Mouse (Mus musculus) stomach, embryonic 16.5 days (tissue): Measurements from ENCODE around the gene Slc6a13. TPM values are rescaled to one million over a fixed set of nuclear protein-coding genes. Genes with fewer than 3 reads are reported as not detected.

Source experiments
- ATAC-seq: fragments of 200-750 bp; cut with Nextera tagmentation; 2 replicates; pipeline ENCODE4 v1.8.0; 2017; ENCODE audit warnings: moderate number of reproducible peaks, moderate TSS enrichment; ENCODE audit not compliant: insufficient read depth, low FRiP score
- H3K27ac ChIP-seq: fragments of 300-500 bp; sonication (generic); 2 replicates; pipeline ENCODE4 v1.5.1; 2014; ENCODE audit warnings: low read length
- H3K27me3 ChIP-seq: fragments of 300-500 bp; sonication (generic); 2 replicates; pipeline ENCODE4 v1.6.1; 2014; ENCODE audit warnings: low read length, control low read depth, mixed read lengths; ENCODE audit not compliant: control insufficient read depth, insufficient read depth
- H3K36me3 ChIP-seq: fragments of 300-500 bp; sonication (generic); 2 replicates; pipeline ENCODE4 v1.6.1; 2014; ENCODE audit warnings: low read length; ENCODE audit not compliant: control insufficient read depth, insufficient read depth
- H3K4me1 ChIP-seq: fragments of 300-500 bp; sonication (generic); 2 replicates; pipeline ENCODE4 v1.6.1; 2014; ENCODE audit warnings: low read length, control low read depth, mixed read lengths; ENCODE audit not compliant: control insufficient read depth, insufficient read depth
- H3K4me2 ChIP-seq: fragments of 300-500 bp; sonication (generic); 2 replicates; pipeline ENCODE4 v1.6.1; 2014; ENCODE audit warnings: low read depth, low read length, mixed read lengths
- H3K4me3 ChIP-seq: fragments of 300-500 bp; sonication (generic); replicated peaks from 2 replicates; pipeline ENCODE4 v1.5.1; 2014; ENCODE audit warnings: mild to moderate bottlenecking, low read length
- H3K9ac ChIP-seq: fragments of 300-500 bp; sonication (generic); 2 replicates; pipeline ENCODE4 v1.6.1; 2014; ENCODE audit warnings: low read length
- H3K9me3 ChIP-seq: fragments of 300-500 bp; sonication (generic); replicated peaks from 2 replicates; pipeline ENCODE4 v1.6.1; 2016; ENCODE audit warnings: low read length, control low read depth; ENCODE audit not compliant: control insufficient read depth
- WGBS: fragments of 180-500 bp; shearing (Covaris S2); extraction: QIAGEN DNeasy Blood & Tissue Kit; methylation state at CpG from one replicate; pipeline ENCODE4 v1.1.7; 2014; 5-methylcytosine and 5-hydroxymethylcytosine counted together
- polyA plus RNA-seq: library from polyadenylated mRNA; unstranded; fragments of >200 nt; fragmentation: Nextera tagmentation; extraction: Ambion mirVana; gene quantifications from 2 replicates; pipeline ENCODE4 v1.2.1, GENCODE M21; 2015

Gene Slc6a13
- polyA plus RNA-seq, 1 experiment from 2014 or later, result 2.9 TPM

DNA sequence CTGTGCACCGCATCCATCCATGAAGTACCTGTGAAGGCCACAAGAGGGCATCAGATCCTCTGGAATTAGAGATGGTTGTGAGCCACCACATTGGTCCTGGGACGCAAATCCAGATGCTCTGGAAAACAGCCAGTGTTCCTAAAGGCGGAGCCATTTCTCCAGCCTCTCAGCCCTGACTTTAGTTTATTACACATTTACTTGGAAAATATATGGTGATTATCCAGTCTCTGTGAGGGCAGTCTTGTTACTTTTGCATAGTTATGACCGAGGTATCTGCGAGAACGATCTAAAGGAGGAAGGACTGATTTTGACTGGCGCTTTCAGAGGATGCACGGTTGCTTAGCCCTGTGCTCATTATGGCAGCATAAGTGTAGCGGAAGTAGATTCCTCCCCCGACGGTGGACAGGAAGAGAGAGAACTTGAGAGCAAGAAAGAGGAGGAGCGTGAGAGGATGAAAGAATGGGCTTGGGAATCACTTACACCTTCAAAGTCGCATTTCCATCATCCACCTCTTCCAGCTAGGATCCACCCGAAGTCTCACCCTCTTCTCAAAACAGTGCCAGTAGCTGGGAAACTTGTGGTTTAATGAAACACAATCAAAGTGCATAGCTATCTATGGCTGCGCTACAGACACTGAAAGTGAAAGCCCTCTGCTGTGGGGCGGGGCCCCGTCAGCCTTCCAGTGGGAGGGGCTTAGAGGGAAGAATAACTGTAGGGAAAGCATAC lies 27.8 kb upstream of the Slc6a13 start:
- H3K4me2 ChIP-seq, result peak overlapping the region; percentile 68
- no peaks in the 10 kb centered on the region for H3K9me3 ChIP-seq
- no peaks in the 10 kb centered on the region for H3K36me3 ChIP-seq
- peak; percentile 86 for ATAC-seq
- peak overlapping the region; percentile 57 for H3K9ac ChIP-seq
- H3K4me1 ChIP-seq, result no peaks in the 10 kb centered on the region
- H3K27ac ChIP-seq, result peak overlapping the region; percentile 67
- WGBS, result 10% methylated on average over 17 of the region's 17 CpGs
- peak overlapping the region; percentile 55 for H3K4me3 ChIP-seq
- H3K27me3 ChIP-seq, result no peaks in the 10 kb centered on the region

DNA sequence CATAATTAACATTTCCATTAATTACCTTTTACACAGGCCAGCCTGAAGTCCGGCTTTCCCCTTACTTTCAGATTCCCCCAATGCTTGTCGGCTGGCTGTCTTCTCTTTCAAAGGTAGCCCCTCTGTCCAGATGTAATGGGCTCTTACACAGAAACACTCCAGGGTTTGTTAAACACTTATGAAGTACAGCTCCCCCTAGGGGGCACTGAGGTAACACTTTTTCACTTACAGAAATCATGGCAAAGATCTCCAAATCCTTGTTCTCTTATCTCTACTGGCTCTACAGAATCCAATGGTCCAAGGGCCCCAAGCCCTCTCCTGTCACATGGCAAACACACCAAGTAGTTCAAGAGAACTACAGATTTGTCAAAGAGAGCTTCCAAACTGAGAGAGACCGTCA lies 25.7 kb upstream of the Slc6a13 start:
- no peaks in the 10 kb centered on the region for H3K9me3 ChIP-seq
- H3K4me1 ChIP-seq, result no peaks in the 10 kb centered on the region
- no peak overlapping the region for H3K27ac ChIP-seq
- no peak overlapping the region for H3K9ac ChIP-seq
- H3K36me3 ChIP-seq, result no peaks in the 10 kb centered on the region
- no peak for ATAC-seq
- H3K27me3 ChIP-seq, result no peaks in the 10 kb centered on the region
- no peak overlapping the region for H3K4me2 ChIP-seq
- H3K4me3 ChIP-seq, result no peak overlapping the region
- 84% methylated on average over 3 of the region's 3 CpGs for WGBS

DNA sequence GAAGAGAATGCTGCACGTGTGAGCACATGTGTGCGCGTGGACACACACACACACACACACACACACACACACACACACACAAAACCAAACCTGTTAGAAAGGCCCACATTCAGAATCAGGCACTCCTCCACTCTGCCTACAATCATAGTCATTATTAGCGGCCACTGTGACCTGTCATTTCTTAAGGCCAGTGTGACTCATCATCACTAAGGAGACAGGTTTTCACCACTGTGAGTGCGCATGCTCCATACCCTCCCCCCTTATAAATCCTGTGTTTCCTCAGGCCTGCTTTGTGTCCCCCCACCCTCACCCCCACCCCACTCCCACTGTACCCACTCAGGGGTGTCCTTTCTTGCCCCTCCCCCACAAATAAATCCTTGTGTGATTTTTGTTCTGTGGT lies 15.9 kb upstream of the Slc6a13 start:
- Histone ChIP-seq H3K9me3 (no peaks in the 10 kb centered on the region), H3K4me2 (no peak overlapping the region), H3K9ac (no peak overlapping the region), H3K27me3 (no peaks in the 10 kb centered on the region), H3K36me3 (no peaks in the 10 kb centered on the region), H3K4me3 (no peak overlapping the region), H3K4me1 (no peaks in the 10 kb centered on the region), H3K27ac (no peak overlapping the region)
- 89% methylated on average over 5 of the region's 5 CpGs for WGBS
- no peak for ATAC-seq

GRCm38 (mm10) chr6:121299317-121299716 lies 710 bp upstream of the Slc6a13 start:
- Histone ChIP-seq H3K4me1 (peaks cover 7% of the 10 kb centered on the region), H3K9ac (no peak overlapping the region), H3K4me2 (no peak overlapping the region), H3K27me3 (no peaks in the 10 kb centered on the region), H3K36me3 (no peaks in the 10 kb centered on the region), H3K9me3 (no peaks in the 10 kb centered on the region), H3K27ac (no peak overlapping the region), H3K4me3 (no peak overlapping the region)
- ATAC-seq, result no peak
- WGBS, result 50% methylated on average over 7 of the region's 7 CpGs

- peak overlapping the region; percentile 31 for H3K4me2 ChIP-seq
- H3K9me3 ChIP-seq, result no peaks in the 10 kb centered on the region
- no peak for ATAC-seq
- H3K27ac ChIP-seq, result no peak overlapping the region
- no peaks in the 10 kb centered on the region for H3K36me3 ChIP-seq
- no peak overlapping the region for H3K4me3 ChIP-seq
- H3K27me3 ChIP-seq, result no peaks in the 10 kb centered on the region
- WGBS, result 36% methylated on average over 9 of the region's 9 CpGs
- no peak overlapping the region for H3K9ac ChIP-seq
- H3K4me1 ChIP-seq, result peaks cover 7% of the 10 kb centered on the region
Observed at GRCm38 (mm10) chr6:121300504-121300903, 477 bp downstream of the Slc6a13 start.

DNA sequence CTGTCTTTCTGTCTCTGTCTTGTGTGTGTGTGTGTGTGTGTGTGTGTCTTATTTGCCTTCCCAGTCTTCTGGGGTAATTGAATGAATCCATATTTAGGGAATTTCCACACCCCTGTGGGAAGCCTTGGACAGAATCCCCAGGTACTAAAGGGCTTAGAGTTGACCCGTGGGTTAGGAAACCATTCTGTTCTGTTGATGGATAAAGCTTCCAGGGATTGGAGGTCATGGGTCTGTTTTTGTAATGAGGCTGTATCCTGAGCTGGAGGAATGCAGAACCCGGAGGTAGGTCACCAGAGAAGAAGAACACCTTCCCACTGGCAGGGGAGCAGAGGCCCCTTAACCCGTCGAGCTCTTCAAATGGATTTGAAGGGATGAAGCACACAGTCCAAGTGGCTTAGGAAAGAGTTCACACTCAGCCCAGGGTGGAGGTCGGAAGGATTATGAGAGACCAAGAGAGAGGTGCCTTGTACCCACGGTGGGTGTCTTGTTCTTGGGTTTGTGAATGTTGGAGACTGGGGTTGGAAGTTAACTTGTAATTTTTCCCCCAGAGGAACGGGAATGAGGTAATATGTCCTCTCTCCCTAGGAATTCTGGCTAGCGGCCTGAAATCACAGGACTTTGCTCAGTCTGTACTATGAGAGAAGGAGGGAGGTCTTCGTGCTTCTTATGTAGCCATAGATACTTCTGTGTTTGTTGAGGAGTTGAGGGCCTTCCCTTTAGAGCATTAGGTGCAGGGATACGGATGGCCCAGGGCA lies 3.6 kb downstream of the Slc6a13 start:
- H3K27me3 ChIP-seq, result no peaks in the 10 kb centered on the region
- no peak overlapping the region for H3K4me2 ChIP-seq
- no peak overlapping the region for H3K27ac ChIP-seq
- WGBS, result 63% methylated on average over 10 of the region's 10 CpGs
- peaks cover 6% of the 10 kb centered on the region for H3K4me1 ChIP-seq
- H3K36me3 ChIP-seq, result no peaks in the 10 kb centered on the region
- H3K4me3 ChIP-seq, result no peak overlapping the region
- ATAC-seq, result no peak
- no peaks in the 10 kb centered on the region for H3K9me3 ChIP-seq
- H3K9ac ChIP-seq, result no peak overlapping the region

- no peaks in the 10 kb centered on the region for H3K9me3 ChIP-seq
- no peak for ATAC-seq
- 77% methylated on average over 9 of the region's 9 CpGs for WGBS
- no peak overlapping the region for H3K4me3 ChIP-seq
- no peaks in the 10 kb centered on the region for H3K27me3 ChIP-seq
- no peak overlapping the region for H3K9ac ChIP-seq
- H3K4me1 ChIP-seq, result peaks cover 6% of the 10 kb centered on the region
- no peak overlapping the region for H3K27ac ChIP-seq
- H3K4me2 ChIP-seq, result no peak overlapping the region
- H3K36me3 ChIP-seq, result no peaks in the 10 kb centered on the region
Observed at GRCm38 (mm10) chr6:121304630-121305029, 4.6 kb downstream of the Slc6a13 start.

- no peaks in the 10 kb centered on the region for H3K27me3 ChIP-seq
- WGBS, result 83% methylated on average over 3 of the region's 3 CpGs
- H3K4me3 ChIP-seq, result no peak overlapping the region
- no peak overlapping the region for H3K9ac ChIP-seq
- no peaks in the 10 kb centered on the region for H3K36me3 ChIP-seq
- H3K4me2 ChIP-seq, result no peak overlapping the region
- no peaks in the 10 kb centered on the region; the same call in 1 of the 2 replicates for H3K4me1 ChIP-seq
- H3K27ac ChIP-seq, result no peak overlapping the region
- no peak for ATAC-seq
- no peaks in the 10 kb centered on the region for H3K9me3 ChIP-seq
Observed at GRCm38 (mm10) chr6:121305571-121305970, 5.5 kb downstream of the Slc6a13 start.

GRCm38 (mm10) chr6:121310984-121311383 lies 11.0 kb downstream of the Slc6a13 start:
- 66% methylated on average over 6 of the region's 6 CpGs for WGBS
- ATAC-seq, result no peak
- Histone ChIP-seq H3K9ac (no peak overlapping the region), H3K27me3 (no peaks in the 10 kb centered on the region), H3K4me3 (no peak overlapping the region), H3K9me3 (no peaks in the 10 kb centered on the region), H3K4me2 (no peak overlapping the region), H3K27ac (no peak overlapping the region), H3K4me1 (no peaks in the 10 kb centered on the region), H3K36me3 (no peaks in the 10 kb centered on the region)
